Mouse (Mus musculus) right cerebral cortex, postnatal 4 days (tissue): ENCODE data around the gene Ski.

Source experiments
- DNase-seq: peaks from one replicate; pipeline ENCODE4 v3.0.0-alpha.2; 2022

Gene Ski

DNA sequence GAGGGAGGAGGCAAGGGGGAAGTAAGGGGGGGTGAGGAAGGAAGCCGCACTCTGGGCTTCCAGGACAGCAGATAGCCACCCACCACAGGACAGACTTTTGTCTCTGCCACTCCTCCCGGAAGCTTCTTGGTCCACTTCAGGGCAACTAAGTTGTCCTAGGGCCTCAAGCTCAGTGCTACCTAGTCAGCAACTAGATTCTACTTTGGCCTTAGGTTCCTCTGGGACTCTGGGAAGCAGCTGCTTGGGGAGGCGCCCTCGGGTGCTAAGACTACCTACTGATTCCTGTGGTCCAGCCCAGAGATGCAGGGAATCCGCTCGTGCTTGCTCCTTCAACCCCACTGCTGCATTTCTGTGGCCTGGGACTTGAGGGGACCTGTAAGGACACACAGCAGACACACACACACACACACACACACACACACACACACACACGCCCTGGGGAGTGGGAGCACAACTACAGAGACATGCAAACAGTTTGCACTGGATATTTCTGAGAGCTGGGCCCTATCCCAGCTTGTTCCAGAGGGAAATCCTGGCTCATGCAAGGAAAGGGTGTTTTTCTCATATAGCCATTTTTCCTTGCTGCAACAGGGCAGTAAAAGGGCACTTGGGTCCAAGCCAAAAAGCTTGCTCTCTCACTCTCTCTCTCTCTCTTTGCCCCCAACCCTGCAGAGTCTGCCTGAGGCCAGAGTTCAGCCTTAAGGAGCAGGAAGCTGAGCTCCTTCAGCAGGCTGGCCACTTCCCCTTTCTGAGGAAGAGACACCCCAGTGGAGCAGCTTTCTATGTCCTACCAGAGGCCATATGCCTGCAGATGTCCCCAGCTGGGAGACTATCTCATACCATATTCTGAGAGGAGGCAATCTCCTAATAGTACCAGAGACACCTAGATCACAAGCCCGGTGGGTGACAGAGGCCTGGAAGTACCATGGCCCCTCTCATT, 12.2 kb upstream of the Ski start:
- DNase-seq: no peak

DNA sequence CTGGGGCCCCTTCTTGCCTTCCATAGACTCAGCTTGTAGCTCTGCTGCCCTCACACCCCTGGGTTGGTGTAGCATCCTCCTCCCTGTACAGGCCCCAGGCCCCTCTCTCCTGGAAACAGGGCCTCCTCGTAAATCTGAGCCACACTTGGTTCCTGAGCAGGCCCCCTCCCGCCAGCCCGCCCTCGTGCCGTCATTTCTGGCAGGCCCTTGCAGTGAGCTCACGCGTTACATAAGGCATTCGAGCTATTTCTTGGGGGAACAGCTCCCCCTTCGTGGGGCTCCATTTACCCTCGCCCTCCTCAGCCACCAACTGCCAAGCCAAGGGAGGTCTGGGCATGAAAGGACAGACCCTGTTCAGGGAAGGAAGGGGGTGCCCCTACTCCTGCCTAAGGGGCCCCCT, 11.5 kb upstream of the Ski start:
- DNase-seq: peak; percentile 64

DNA sequence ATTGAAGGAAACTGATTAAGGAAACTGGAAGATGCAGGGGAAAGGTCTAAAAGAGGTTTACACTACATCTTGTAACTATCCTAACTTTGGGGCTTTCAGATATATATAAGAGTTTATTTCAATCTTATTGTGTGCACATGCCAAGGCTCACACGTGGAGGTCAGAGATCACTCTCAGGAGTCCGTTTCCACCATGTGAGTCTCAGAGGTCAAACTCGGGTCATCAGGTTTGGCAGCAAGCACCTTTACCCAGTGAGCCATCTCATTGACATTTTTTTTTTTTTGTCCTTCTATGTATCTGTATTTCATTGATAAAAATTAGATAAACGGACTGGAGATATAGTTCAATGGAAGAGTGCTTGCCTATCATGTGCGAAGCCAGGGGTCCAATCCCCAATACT, 6.1 kb upstream of the Ski start:
- DNase-seq: no peak

DNA sequence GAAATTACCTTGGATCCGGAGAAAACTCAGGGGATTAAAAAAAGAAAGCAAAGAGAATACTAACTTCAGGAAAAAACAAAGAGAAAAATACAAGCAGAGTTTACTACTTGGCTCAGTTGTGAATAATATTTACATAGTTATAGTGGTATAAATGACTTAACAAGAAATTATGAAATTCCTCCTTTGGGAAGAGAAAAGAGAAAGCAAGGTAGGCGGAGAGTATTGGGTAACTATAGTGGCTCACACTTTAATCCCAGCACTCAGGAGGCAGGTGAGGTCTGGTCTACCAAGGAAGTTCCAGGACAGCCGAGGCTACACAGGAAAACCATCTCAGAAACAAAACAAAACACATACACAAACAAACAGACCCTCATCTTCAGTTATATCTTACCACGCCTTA, 5.6 kb upstream of the Ski start:
- DNase-seq: no peak

DNA sequence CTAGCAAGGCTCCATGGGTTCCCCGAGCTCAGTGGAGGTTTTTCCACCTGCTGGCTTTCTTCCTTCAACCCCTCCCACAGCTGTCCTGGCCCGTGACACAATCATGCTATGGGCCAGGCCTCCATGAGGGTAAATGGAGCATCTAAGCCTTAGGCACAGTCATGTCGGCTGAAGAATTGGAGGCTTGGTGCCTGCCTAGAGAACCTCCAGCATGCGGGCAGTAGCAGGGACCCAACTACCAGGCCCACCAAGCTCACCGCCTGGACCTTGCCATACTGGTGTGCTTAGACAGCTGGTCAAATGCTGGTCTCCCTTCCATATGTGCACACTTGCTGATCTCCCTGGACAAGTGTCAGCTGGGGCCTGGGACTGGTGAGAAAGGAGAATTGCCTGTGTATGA, 3.5 kb upstream of the Ski start:
- DNase-seq: no peak

DNA sequence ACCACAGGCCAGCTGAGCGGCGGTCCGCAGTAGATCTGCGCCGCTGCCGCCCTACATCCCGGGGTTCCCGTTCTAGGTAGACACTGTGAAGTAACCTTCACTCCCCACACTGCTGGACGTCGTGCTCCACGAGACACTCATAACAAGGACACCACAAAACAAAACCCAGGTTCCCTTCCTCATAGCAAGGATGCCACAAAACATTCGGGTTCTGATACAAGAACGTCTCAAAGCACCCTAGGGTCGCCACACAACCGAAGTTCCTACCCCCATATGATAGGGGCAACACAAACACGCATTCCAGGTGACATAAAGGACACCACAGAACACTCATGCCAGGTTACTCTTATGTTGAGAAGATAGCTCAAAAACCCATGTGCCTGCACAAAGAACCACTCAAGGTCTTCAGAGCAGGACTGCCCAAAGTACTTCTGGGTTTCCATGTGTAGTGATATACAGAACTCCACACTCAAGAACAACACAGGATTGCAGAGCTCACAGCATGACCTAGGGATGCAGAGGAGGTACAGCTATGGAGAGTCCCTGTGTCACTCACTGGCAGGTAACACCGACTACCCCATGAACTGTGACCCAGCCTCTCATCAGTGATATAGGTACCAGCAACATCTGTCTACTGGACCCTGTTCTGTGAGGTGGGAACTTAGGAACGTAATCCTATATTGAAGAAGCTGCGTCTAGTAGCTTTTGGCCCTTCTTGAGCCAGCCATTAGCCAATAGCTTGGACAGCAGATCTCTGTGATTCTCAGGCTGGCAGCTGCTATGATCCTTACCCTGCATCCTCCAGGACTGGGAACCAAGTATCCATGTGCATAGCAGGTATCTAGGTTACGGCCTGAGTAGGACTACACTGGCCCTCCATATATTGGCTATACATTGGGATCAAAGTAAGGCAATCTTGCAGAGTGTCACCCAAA, 1.5 kb upstream of the Ski start:
- DNase-seq: no peak

DNA sequence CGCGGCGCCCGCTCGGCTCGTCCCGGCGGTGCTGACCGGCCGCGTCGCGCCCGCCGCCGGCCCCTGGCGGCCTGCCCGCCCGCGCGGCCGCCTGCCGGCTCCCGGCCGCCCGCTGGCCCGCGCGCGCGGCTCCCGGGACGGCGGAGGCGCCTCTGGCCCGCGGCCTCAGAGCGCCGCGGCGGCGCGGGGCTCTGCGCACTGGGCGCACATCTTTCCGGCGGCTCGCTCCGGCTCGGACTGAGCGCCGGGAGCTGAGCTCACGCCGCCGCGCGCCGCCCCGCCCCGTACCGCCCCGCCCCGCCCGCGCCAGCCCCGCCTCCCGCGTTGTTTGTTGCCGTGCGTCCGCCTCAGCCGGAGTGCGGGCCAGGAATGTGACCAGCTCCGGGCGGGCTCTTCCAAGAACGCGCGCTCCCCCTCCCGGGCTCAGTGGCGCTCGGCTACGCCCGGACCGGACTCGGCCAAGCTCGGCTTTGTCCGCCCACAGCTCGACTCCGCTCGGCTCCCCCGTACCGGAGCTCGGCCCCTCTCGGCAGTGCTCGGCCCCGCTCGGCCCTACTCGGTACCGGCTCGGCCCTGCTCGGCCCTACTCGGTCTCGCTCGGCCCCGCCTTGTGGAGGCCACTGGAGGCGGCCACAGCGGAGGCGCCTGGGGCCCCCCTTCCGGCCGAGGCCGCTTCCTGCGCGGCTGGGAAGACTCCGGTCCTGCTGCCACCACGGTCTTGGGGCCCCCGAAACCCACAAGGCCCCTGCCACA, 625 bp upstream of the Ski start:
- peak; percentile 100 for DNase-seq

DNA sequence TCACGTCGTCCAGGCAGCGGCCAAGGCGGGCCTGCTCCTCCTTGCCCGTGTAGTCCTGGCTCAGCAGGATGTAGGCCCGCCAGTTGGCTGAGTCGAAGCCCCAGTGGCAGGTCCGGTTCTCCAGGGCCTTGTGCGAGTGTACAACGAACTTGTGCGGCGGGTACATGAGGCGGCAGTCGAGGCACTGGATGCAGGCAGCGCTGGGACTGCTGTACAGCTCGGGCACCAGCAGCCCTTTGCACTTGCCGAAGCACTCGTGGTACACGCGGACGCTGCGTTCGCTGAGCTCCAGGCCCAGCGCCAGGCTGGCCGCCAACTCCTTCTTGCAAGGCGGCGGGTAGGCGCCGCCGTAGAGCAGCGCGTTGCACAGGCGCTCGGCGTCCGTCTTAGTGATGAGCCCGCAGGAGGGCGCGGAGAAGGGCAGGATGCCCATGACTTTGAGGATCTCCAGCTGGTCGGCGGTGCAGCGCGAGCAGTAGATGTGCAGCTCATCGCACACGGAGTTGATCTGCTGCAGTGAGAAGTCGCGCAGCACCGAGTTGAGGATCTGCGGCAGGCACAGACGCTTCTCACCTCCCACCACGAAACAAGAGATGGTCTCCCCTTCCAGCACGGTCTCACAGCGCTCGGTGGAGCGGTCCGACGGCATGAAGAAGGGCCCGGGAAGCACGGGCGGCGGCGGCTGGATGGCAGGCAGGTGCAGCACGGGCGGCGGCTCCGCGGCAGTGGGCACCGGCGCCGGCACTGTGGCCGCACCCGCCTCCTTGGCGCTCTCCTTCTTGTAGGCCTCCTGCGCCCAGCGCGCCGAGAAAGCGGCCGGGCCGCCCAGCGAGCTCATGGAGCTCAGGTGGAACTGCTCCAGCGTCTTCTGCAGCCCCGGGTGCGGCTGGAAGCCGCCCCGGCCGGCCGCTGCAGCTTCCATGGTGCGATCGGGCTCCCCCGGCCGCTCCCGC, 517 bp downstream of the Ski start:
- DNase-seq: peak; percentile 74

DNA sequence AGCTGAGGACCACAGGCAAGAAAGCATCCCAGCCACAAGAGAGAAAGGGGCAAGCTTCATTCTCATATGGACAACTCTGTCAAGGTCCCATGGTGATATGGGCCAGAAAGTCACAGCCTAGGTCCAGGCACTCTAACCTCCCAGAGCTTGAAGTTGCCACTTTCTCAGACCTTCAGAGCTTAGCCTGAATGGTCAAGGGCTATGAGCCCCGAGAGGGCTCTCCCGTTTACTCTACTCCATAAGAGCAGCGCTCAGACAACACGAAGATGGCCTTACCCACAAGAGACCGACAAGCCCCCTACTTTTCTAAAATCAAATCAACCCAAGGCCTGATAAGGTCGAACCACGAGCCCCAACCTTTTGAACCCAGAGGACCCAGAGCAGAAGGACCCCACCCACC, 1.3 kb downstream of the Ski start:
- DNase-seq: no peak

DNA sequence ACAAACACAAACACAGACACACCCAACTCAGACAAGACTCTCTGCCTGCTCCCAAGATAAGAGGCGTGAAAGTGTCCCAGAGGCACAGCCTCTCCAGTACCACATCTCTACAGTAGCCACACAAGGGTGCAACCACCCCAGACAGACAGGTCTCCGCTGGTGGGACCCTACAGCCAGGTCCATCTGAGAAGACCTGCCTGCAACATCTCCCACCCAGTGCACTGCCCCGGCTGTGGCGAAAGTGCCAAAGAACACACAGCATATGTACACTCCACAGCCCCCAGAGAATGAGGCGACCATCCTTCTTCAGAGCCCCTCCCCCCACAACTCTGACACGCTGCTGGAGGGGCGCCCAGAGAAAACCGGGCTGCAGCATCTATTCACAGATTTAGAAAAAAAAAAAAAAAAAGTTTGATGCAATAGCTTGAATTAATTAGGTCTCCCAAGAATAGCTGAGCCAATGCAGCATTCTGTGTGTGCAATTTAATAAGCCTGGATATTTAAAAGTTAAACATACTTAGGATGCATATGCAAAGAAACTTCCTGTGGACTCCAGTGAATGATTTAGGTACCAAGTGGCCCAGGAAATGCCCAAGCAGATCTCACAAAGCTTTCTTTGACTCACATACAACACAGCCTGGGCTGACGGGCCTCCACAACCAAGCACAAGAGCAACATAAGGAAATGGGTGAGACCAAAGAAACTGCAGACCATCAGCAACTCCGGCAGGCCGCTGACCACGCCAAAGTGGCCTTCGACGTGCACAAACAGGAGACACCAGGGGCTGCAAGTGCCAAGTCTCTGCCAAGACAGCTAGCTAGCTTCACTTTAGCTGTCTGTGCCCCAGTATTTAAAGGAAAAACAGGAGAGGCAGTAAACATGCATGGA, 1.9 kb downstream of the Ski start:
- DNase-seq: peak; percentile 71

DNA sequence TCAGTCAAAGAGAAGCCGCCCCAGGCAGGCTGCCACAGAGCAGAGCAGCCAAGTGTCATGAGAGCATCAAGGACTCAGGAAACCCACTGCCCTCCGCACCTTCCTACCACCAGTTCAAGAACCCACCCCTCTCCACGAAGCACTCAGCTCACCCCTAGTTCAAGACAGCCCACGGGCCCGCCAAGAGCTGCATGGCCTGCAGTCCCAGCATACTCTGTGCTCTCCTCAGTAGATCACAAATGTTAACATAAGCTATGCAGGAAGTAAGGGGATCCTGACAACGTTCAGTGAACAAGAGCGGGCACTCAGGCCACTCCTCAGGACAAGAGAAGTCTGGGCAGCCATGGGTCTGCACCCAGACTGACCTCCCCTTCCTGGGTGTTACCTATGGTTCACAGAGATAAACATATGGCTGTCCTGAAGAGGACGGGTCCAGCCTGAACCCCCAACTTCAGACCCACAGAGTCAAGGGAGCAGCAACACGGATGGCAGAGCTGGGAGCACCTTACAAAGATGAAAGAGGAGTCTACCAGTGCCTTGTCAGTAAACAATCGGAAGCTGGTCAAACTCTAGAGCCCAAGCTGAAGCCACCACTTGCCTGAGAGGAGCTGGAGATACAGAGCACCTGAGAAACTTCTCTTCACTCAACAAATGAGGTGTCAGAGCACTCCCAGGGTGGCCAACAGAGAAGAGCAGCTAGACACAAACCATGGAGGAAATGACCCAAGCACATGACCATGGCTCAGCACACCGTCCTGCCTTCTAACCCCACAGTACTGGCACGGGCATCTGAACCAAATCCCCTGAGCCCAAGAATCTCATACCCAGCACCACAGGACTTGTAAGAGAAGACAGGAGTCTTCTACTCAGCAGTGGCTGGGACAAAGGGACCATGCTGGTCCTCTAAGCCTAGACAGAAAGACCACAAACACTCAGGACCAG, 2.9 kb downstream of the Ski start:
- no peak for DNase-seq

DNA sequence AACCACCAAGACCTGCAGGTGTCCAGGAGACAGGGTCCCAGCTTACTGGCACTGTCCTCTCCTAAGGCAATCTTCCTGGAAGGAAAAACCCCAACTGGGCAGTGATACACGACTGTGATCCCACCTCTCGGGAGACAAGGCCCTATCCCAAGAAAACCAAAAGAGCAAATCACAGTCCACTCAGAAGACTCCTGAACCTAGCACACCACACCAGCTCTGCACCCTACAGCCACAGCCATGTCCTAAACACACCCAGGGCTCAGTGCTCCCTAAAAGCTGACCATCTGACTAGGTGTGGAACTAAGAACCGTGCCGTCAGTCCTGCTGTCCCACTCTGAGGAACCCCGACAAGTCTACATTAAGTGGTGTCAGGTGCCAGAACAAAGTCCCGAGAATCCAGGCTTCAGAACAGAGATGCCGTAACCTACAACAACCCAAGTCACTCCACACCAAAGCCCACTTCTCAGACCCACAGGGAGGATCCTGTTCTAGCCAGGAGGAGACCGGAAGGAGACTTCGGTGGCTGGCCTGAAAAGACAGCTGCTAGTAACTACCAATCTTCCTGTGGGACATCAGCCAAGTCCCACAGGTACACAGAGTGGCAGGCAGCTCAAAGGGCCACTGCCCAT, 4.2 kb downstream of the Ski start:
- no peak for DNase-seq

DNA sequence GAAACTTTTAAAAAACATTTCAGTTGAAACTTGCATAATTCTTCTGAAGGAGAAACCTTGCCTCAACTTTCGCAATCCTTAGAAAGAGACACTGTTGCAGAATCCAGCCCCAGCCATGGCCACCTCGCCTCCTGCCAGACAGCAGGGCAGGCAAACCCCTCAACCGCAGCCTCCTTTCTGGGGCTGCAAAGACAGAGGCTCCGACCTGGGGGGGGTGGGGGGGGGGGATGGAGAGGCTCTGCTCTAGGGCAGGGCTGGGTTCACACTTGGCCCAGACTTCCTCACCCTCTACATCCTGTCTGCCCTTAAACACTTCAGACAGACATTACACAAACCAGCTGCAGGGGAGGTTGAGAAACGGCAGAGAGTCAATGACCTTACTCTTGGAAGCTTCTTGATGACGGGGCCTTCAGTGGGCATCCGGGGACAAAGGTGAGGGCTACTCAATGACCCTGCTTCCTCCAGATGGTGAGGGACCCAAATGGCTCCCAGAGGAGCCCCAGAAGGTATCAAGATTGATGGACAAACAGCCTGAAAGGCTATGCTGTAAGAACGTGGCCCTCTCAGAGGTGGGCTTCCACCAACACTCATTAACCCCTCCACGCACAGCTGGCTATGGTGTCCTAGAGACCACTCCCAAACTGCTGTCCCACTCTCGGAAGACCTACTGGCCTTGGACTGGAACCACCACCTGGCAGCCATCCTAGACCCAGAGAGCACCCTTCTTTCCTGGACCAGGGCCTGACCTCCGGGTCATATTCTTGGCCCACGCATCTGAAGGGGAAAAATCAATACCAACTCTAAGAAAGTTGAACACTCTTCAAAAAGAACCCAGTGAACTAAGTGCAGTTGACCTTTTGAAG, 4.9 kb downstream of the Ski start:
- no peak for DNase-seq

DNA sequence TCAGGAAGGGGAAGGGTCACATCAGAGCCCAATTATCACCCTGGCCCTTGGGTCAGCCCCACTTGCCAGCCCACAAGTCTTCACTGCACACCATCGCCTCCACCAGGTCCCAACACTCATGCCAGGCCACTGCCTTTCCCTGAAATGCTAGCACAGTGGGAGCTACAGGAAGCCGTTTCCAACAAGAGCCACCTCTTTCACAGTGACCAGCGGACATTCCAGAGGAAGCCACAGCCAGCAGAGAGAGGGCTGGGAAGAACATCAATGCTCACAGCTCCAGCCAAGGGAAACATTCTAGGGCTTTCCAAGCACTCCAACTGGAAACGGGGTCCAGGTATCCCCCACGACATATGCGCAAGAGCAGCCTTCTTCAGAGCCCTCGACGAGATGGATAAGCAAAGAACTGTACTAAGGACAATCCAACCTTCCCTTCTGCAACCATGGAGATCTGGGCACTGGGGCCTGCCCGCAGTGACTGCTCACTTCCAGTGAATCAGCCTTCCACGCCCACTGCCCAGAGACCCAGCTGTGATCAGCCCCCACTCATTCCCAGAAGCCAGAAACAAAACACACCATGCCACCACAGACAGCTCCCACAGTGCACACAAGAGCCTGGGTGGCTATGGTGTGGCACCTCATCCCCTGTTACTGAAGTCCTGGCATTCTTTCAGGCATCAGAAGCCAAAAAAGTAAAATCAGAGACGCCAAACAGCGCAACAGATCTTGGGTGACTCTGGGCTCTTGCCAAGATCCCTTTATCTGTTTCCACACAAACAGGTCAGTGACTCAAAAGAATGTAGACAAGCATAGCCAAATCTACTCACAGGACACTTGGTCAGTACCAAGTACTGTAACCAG, 6.4 kb downstream of the Ski start:
- DNase-seq: no peak

DNA sequence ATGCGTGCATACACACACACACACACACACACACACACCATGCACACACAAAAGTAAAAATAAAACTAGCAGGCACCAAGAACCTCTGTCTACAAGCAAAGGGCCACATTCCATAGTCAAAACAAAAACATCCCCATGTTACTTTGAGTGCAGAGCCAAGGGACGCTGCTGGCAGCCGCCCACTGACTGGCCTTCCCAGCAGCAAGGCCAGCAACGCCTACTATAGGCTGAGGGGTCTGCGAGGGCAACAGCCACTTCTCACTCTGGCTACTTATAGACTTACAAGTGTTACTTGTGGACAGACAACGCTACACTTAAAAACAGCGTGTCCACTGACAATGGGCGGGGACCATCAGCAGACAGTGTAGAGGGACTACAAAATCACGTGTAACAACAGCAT, 7.2 kb downstream of the Ski start:
- no peak for DNase-seq

DNA sequence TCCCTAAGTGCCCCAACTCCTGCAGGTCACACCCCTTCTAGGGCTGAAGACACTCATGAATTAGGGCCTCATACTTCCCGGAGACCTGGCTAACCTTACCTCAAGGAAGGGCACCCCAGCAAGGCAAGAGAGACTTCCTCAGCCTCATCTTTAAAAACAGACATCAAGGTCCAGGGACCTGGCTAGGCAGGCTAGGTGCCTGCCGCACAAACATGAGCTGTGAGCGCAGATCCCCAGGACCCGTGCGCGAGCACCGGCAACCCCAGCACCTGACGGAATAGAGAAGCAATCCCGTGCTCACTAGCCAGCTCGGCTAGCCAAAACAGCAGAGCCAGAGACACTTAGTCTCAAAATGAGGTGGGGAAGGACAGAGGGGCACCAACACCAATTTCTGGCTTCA, 7.6 kb downstream of the Ski start:
- DNase-seq: no peak

DNA sequence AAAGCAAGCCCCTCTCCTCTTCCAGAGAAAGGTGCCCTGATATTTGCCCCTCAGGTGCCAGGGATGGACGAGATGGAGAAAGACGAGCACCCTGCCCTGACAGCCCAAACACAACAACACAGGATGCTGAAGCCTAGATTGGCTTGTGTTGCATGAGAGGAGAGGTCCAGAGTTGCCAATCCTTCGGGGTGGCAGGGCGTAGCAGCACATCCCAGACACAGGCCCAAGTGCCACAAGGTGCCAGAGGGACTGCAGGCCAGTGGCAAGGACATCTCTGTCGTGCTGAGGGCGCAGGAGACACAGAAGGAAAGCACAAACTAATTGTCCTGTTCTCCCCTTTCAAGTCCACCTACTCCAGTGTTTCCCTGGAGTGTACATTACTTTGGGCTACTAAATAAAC, 8.2 kb downstream of the Ski start:
- no peak for DNase-seq
